ENCODE assay signal across 51 mouse cellular contexts in the genomic region with DNA sequence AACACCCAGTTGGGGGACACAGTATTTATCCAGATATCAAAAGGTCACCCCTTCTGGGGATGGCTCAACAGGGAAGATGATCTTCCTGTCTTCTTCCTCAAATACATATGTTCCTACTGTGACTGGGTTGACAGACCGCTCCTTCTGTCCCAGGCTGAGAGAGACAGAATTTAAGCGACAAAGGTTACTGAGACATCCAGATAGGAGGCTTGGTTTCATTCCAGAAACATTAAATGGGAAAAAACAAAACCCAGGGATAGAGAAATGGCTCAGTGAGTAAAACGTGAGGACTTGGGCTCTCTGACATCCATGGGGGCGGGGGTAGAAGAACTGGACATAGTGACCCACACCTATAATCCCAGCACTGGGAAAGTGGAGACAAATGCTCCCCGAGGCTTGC. TPM values are rescaled to one million over a fixed set of nuclear protein-coding genes. Genes with fewer than 3 reads are reported as not detected.
"Had no signal": no experiment of that assay in that cellular context is flagged by ENCODE, and none has a peak within 500 bp of the region (broad histone marks: within the 10 kb centered on the region; RNA-seq: fewer than 3 reads in every experiment).

No protein-coding gene starts in this region.

- H3K27ac ChIP-seq: heart, embryonic 13.5 days; heart, embryonic 15.5 days; hindbrain, embryonic 10.5 days; hindbrain, embryonic 12.5 days; hindbrain, embryonic 13.5 days; hindbrain, embryonic 14.5 days; hindbrain, embryonic 15.5 days; hindbrain, postnatal 0 days; intestine, embryonic 15.5 days; kidney, embryonic 15.5 days; kidney, postnatal 0 days; layer of hippocampus, adult 2 months; left cerebral cortex, adult 2 months had no signal

- H3K36me3 ChIP-seq: heart, embryonic 12.5 days; heart, embryonic 13.5 days; heart, embryonic 15.5 days; hindbrain, embryonic 10.5 days; hindbrain, embryonic 12.5 days; hindbrain, embryonic 13.5 days; hindbrain, embryonic 15.5 days; intestine, embryonic 15.5 days; kidney, embryonic 15.5 days had no signal

- DNase-seq: heart, postnatal 10 days; heart, postnatal 36 days; heart, postnatal 4 days; kidney, adult 11 months; kidney, adult 18-20 months; kidney, adult 2 months; kidney, adult 8-10 months; kidney, adult 9 months; kidney, postnatal 10 days; kidney, postnatal 14 days; kidney, postnatal 25 days; kidney, postnatal 36 days; kidney, postnatal 4 days; layer of hippocampus, adult 9-11 months; layer of hippocampus, postnatal 36 days had no signal

- H3K27me3 ChIP-seq: heart, embryonic 12.5 days; heart, embryonic 13.5 days; heart, embryonic 15.5 days; hindbrain, embryonic 12.5 days; hindbrain, embryonic 13.5 days; hindbrain, embryonic 15.5 days; intestine, embryonic 15.5 days; kidney, embryonic 15.5 days had no signal

- H3K4me3 ChIP-seq: heart, embryonic 12.5 days; heart, embryonic 13.5 days; heart, embryonic 15.5 days; hindbrain, embryonic 10.5 days; hindbrain, embryonic 12.5 days; hindbrain, embryonic 13.5 days; hindbrain, embryonic 15.5 days; intestine, embryonic 15.5 days; kidney, embryonic 15.5 days; layer of hippocampus, adult 2 months; left cerebral cortex, adult 2 months had no signal

- H3K9ac ChIP-seq: heart, embryonic 12.5 days; heart, embryonic 13.5 days; heart, embryonic 15.5 days; hindbrain, embryonic 12.5 days; hindbrain, embryonic 13.5 days; hindbrain, embryonic 14.5 days; hindbrain, embryonic 15.5 days; intestine, embryonic 15.5 days; kidney, embryonic 15.5 days had no signal

- ATAC-seq: hindbrain, embryonic 16.5 days; hindbrain, postnatal 0 days; inflammation-experienced regulatory T-cells, adult 6 months; intestine, embryonic 15.5 days; intestine, embryonic 16.5 days; intestine, postnatal 0 days had no signal

- H3K9me3 ChIP-seq: heart, embryonic 12.5 days; heart, embryonic 13.5 days; heart, embryonic 15.5 days; hindbrain, embryonic 10.5 days; hindbrain, embryonic 12.5 days; hindbrain, embryonic 13.5 days; hindbrain, embryonic 15.5 days; intestine, embryonic 15.5 days; kidney, embryonic 15.5 days had no signal

- H3K4me2 ChIP-seq: heart, embryonic 11.5 days; heart, embryonic 12.5 days; heart, embryonic 13.5 days; heart, embryonic 15.5 days; hindbrain, embryonic 12.5 days; hindbrain, embryonic 13.5 days; hindbrain, embryonic 14.5 days; hindbrain, embryonic 15.5 days; intestine, embryonic 15.5 days; kidney, embryonic 15.5 days had no signal

RNA-seq across cellular contexts. Expression of a gene that starts 24.4 kb away (rescaled TPM):
- total RNA-seq: hematopoietic stem cell, adult 5-6 weeks had no signal

RNA-seq across cellular contexts. Expression of a gene that starts 37.2 kb away (rescaled TPM):
- total RNA-seq: heart, adult 8-10 months; heart, postnatal 10 days; heart, postnatal 25 days; heart, postnatal 36 days; heart, postnatal 4 days; hematopoietic stem cell, adult 5-6 weeks; hindbrain, postnatal 0 days; layer of hippocampus, adult 18-20 months; layer of hippocampus, adult 2 months; layer of hippocampus, adult 8-10 months; layer of hippocampus, postnatal 10 days; layer of hippocampus, postnatal 14 days; layer of hippocampus, postnatal 25 days; layer of hippocampus, postnatal 36 days; left cerebral cortex, adult 18-20 months; left cerebral cortex, adult 2 months had no signal
- polyA plus RNA-seq: heart, embryonic 11.5 days; heart, embryonic 12.5 days; heart, embryonic 13.5 days; heart, embryonic 14.5 days; heart, embryonic 15.5 days; heart, embryonic 16.5 days; heart, postnatal 0 days; hindbrain, embryonic 10.5 days; hindbrain, embryonic 11.5 days; hindbrain, embryonic 12.5 days; hindbrain, embryonic 13.5 days; hindbrain, embryonic 14.5 days; hindbrain, embryonic 15.5 days; hindbrain, embryonic 16.5 days; hindbrain, postnatal 0 days; inflammation-experienced regulatory T-cells, adult 6 months; intestine, embryonic 14.5 days; intestine, embryonic 15.5 days; intestine, embryonic 16.5 days; intestine, postnatal 0 days; kidney, adult 2 months; kidney, embryonic 14.5 days; kidney, embryonic 15.5 days; kidney, embryonic 16.5 days; kidney, postnatal 0 days; large intestine, adult 2 months had no signal
